Mouse (Mus musculus) thymus, postnatal 0 days (tissue): ENCODE results near the gene Lgals3bp. TPM values are rescaled to one million over a fixed set of nuclear protein-coding genes. Genes with fewer than 3 reads are reported as not detected.
A peak's percentile ranks its signal among the peaks of the same experiment; 100 is the strongest.

Source experiments
- DNase-seq: peaks from one replicate; pipeline ENCODE4 v3.0.0-alpha.2; 2015; ENCODE audit warnings: low spot score
- polyA plus RNA-seq: library from polyadenylated mRNA; unstranded; fragments of >200 nt; fragmentation: Nextera tagmentation; extraction: Ambion mirVana; gene quantifications from 2 replicates; pipeline ENCODE4 v1.2.1, GENCODE M21; 2015

Gene Lgals3bp
- polyA plus RNA-seq, 1 experiment from 2014 or later = 100.0 TPM

DNA sequence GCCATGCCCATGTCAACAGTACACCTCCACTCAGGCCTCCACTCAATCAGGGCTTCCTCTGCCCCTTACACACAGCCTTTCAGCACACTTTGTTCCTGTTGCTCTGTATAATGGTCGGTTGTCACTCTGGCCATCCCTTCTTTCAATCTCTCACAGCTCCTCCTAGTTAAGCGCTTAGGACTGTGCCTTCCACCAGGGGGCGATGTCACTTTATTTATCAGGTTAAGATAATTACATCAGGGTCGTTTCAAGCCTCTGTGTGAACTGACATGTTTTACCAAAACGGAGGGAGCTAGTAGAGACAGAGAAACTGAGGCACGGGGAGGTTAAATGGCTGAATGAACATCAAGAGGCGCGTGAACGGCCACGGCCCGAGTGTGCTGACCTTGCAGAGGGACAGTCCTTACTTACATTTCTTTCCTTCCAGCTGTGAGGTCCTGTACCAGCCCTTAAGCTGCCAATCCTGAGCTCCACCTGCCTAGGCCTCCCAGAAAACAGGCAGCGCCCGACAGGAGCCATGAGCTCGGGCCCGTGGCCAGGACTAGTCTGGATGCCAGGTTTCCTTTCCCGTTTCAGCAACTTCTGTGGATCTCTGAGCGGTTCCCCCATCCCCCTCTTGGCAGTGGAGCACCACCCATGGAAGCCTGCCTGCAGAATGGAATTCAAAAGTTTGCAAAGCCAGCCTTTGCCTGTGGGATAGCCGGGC lies 21.5 kb upstream of the Lgals3bp start:
- DNase-seq = peak; percentile 84

DNA sequence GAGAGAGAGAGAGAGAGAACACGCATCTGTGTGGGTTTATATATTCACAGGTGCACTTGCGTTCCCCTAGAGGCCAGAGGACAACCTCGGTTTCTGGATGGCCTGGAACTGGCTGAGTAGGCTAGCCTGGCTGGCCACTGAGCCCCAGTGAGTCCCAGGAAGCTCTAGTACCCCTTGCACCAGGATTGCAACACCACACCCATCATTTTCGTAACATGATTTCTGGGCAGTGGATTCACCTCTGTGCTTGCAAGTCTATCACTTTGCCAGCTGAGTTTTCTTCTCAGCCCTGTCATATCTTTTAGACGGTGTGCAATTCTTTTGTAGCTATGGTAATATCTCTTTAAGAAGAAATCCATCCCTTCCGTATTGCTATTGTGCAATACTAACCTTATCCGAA lies 18.4 kb upstream of the Lgals3bp start:
- no peak for DNase-seq

DNA sequence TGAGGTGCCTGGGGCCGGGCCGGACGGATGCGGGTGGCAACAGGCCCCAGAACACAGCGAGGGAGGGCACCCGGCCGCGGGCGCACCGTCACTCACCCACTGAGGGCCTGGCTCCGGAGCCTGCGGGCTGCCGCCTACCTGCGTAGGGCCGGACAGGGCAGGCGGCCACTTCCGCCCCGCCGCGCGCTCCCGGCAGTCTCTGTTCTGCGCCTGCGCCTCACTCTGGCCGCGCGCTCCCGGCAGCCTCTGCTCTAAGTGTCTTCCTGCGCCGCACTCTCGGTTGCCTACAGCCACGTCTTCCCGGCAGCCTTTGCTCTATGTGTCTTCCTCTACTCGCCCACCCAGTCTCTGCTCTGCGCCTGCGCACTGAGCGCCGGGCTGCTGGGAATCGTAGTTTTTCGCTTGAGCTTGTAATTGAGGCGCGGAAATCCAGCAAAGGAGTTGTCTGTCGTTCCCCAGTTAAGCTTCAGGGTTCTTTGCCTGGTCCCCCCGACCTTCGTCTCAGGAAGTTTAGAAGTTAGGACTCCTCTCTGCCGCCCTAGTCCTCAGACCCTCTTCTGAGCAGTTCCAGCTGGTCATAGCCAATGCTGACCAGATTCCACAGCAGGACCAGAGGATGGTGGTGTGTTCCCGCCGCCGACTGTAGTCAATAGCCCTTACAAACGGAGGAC lies 17.1 kb upstream of the Lgals3bp start, which contains the start of gene Cant1:
Cant1 (minus strand) TSS at position 253 of the 671 bp plus-strand sequence.
- peak; percentile 99 for DNase-seq

GRCm38 (mm10) chr11:118418442-118418833 lies 16.5 kb upstream of the Lgals3bp start:
- DNase-seq = no peak

GRCm38 (mm10) chr11:118417496-118417895 lies 15.6 kb upstream of the Lgals3bp start:
- no peak for DNase-seq

DNA sequence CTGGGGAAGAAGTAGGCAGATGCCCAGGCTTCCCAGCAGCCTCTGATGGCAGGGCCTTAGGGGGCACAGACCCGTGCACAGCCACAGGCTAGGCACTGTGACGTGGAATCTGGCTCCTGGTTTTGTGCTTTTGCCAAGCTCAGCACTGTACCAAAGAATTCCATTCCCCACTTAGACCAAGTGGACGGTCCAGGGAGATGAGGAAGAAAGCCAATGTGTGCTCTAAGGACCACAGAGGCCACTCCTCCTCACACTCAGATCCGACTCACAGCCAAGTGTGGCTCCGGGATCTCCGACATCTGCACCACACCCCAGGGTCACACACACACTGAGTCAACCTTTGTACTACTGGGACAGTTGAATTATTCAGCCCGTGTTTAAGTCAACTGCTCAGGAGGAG lies 14.2 kb upstream of the Lgals3bp start:
- DNase-seq = no peak

GRCm38 (mm10) chr11:118415630-118416029 lies 13.7 kb upstream of the Lgals3bp start:
- no peak for DNase-seq

DNA sequence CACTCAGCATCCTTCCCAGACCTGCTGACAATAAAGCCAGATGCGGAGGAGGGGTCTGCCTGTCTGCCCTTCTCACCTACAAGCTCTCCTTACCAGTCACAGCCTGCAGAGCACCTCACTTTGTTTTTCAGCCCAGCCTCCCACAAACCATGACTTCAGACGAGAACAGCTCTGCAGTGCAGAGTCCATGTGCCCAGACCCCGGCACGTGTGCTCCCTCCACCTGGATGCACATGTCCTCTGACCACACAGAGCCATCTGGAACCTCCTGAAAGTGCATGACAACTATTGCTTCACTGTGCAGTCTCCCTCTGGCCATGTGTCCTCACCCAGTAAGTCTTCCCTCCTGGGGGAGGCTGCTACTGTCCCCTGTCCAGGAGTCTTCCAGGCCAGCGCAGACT lies 12.4 kb upstream of the Lgals3bp start:
- no peak for DNase-seq

GRCm38 (mm10) chr11:118413055-118413454 lies 11.2 kb upstream of the Lgals3bp start:
- DNase-seq = no peak

DNA sequence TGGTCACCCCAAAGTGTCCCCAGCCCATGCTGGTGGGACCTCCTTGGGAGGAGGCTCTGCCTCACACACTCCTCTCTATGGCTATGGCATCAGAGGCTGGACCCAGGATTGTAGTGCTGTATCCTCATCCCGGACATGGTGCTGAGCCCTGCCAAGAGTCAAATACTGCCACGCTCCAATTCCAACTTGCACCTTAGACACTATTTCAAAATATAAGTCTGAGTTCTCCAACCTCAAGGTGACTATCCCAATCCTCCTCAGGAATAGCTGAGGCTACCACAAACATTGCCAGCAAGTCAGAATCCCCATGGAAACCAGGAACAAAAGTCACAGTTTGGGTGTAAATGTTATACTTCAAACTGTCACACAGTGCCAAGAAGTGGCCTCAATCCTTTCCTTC lies 10.7 kb upstream of the Lgals3bp start:
- no peak for DNase-seq

DNA sequence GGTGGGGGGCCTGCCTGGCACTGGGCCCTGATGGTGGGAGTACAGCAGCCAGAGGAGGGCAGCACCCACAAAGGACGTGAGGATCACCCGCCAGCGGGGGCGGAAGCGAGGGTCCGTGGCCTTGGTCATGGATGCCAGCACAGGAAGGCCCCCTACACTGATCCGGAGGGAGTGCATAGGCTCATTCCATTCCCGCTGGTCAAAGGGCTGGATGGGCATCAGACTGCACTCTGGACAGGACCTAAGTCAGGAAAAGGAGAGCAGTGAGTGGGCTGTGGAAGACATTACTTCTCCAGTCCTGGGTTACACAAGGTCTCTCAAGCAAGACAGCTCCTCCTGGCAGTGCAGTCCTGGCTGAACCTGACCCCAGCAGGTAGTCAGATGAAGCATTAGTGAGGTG lies 9.4 kb upstream of the Lgals3bp start:
- DNase-seq = no peak

- DNase-seq = no peak
Observed at GRCm38 (mm10) chr11:118410479-118410878, 8.6 kb upstream of the Lgals3bp start.

DNA sequence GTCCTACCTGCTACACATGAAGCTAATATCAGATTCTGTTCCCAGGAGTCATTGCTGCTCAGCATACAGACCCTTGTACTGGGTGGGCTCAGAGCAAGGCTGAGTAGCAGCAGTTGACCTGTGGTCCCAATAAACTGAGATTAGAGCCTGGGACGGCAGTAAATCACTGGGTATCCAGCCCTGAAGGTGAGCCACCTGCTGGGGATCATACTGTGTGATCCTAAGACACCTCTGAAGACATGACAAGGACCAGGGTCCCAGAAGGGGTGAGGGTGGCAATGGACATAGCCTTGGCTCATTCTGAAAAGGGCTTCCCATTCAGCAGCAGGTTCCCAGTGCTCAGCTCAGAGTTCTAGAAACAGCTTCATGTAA lies 8.2 kb upstream of the Lgals3bp start:
- DNase-seq = no peak

- no peak for DNase-seq
Observed at GRCm38 (mm10) chr11:118409106-118410072, 7.5 kb upstream of the Lgals3bp start.

DNA sequence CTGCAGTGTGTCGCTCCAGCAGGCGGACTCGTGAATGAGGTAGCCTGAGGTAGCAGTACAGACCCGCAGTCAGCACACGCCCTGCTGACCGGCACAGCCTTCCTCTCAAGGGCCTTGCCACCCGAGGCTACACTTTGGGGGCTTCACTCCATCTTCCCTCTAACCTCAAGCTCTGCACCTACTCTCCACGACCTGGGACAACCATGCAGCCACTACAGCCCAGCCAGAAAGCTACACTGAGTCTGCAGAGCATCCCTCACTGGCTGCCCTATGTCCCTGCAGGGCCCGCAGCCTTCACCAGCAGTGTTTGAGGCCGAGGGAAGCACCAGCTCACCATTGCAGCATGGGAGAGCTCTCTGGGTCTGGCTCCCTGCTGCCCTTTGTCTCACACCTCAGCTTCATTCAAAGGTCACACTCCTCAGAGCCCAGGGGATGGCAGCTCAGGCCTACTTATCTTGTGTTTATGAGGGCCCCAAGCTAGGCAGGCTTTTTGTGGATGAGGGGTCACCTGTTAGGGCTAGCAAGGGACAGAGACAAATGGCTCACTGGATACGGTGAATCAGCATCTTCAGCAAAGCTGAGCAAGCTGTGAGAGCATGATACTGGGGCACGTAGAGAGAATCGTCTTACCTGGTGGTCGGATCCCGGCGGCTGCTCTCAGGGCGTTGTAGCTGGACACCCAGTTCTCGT lies 6.3 kb upstream of the Lgals3bp start:
- no peak for DNase-seq

DNA sequence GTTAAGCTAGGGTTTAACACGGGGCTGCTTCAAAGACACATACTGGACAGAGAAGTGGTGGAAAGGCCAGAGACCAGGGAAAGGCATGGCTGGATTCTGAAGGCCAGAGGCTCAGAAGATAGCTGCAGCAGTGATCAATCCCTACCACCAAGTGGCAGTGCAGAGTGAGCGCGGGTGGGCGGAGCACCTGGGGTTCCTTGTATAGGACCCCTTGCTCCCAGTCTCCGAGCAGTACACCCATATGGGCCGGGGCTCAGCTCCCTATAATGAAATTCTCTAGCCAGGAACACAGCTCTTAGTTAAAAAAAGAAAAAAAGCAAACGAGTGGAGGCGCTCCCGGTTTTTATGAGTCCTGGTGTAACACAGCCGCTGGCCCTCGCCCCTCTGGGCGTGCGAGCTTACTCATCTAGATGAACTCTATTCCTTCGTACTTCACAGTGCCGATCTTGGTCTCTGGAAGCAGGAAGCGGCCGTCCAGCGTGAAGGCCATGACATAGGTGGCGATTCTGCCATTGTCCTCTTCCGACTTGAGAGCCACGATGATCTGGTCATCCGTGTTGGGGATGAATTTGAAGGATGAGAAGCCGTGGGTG lies 5.5 kb upstream of the Lgals3bp start:
- DNase-seq = no peak

DNA sequence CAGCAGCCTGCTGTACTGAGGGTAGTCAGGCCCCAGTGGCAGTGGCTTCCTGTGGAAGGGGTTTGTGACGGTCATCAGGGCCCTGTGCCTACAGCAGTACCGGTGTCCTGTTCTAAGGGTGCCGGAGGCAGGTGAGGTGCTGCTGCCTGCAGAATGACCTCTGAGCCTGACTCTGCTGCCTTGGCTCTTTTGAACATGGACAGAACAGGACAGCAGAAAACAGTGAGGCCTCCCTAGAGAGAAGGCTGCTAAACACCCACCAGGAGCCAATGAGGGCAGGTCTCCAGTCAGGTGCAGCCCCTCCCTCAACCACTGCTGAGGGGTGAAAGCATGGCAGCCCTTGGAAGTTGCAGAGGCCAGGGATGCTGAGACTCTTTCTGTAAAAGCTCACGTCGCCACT lies 4.6 kb upstream of the Lgals3bp start:
- DNase-seq = no peak

- DNase-seq = no peak
Observed at GRCm38 (mm10) chr11:118405311-118405710, 3.4 kb upstream of the Lgals3bp start.

GRCm38 (mm10) chr11:118403951-118404899 lies 2.3 kb upstream of the Lgals3bp start:
- DNase-seq = no peak

GRCm38 (mm10) chr11:118403183-118403582 lies 1.3 kb upstream of the Lgals3bp start:
- no peak for DNase-seq
